Mouse (Mus musculus) neural tube, embryonic 15.5 days (tissue): ENCODE results near the gene Snrpa. TPM values are rescaled to one million over a fixed set of nuclear protein-coding genes. Genes with fewer than 3 reads are reported as not detected.

Experiments used
- ATAC-seq: fragments of 200-750 bp; cut with Nextera tagmentation; 2 replicates; pipeline ENCODE4 v1.8.0; 2017; ENCODE audit warnings: mild to moderate bottlenecking, moderate TSS enrichment, moderate library complexity; ENCODE audit not compliant: low FRiP score
- H3K27ac ChIP-seq: fragments of 300-500 bp; sonication (generic); replicated peaks from 2 replicates; pipeline ENCODE4 v1.5.1; 2015; ENCODE audit warnings: mild to moderate bottlenecking, inconsistent platforms
- H3K27me3 ChIP-seq: fragments of 300-500 bp; sonication (generic); replicated peaks from 2 replicates; pipeline ENCODE4 v1.6.1; 2015; ENCODE audit warnings: inconsistent platforms
- H3K36me3 ChIP-seq: fragments of 300-500 bp; sonication (generic); 2 replicates; pipeline ENCODE4 v1.6.1; 2015; ENCODE audit warnings: inconsistent platforms
- H3K4me1 ChIP-seq: fragments of 300-500 bp; sonication (generic); 2 replicates; pipeline ENCODE4 v1.6.1; 2015; ENCODE audit warnings: inconsistent platforms
- H3K4me2 ChIP-seq: fragments of 300-500 bp; sonication (generic); 2 replicates; pipeline ENCODE4 v1.6.1; 2015; ENCODE audit warnings: inconsistent platforms, mild to moderate bottlenecking, moderate library complexity
- H3K4me3 ChIP-seq: fragments of 300-500 bp; sonication (generic); replicated peaks from 2 replicates; pipeline ENCODE4 v1.5.1; 2015; ENCODE audit warnings: mild to moderate bottlenecking, inconsistent platforms
- H3K9ac ChIP-seq: fragments of 300-500 bp; sonication (generic); replicated peaks from 2 replicates; pipeline ENCODE4 v1.6.1; 2015; ENCODE audit warnings: mild to moderate bottlenecking, inconsistent platforms
- H3K9me3 ChIP-seq: fragments of 300-500 bp; sonication (generic); replicated peaks from 2 replicates; pipeline ENCODE4 v1.6.1; 2016; ENCODE audit warnings: inconsistent platforms
- WGBS: fragments of 180-500 bp; shearing (Covaris S2); methylation state at CpG from one replicate; pipeline ENCODE4 v1.1.7; 2015; ENCODE audit warnings: mixed read lengths; 5-methylcytosine and 5-hydroxymethylcytosine counted together
- polyA plus RNA-seq: library from polyadenylated mRNA; unstranded; fragments of >200 nt; fragmentation: Nextera tagmentation; extraction: Ambion mirVana; gene quantifications from 2 replicates; pipeline ENCODE4 v1.2.1, GENCODE M21; 2015

The Snrpa gene
- polyA plus RNA-seq, 1 experiment from 2014 or later = 176 TPM

- peaks cover 60% of the 10 kb centered on the region for H3K4me1 ChIP-seq
- H3K9ac ChIP-seq = peak overlapping the region; percentile 84
- 1% methylated on average over 8 of the region's 8 CpGs for WGBS
- H3K27me3 ChIP-seq = no peaks in the 10 kb centered on the region
- H3K4me2 ChIP-seq = peak overlapping the region; percentile 88
- peak overlapping the region; percentile 75 for H3K4me3 ChIP-seq
- peak overlapping the region; percentile 99 for H3K27ac ChIP-seq
- H3K9me3 ChIP-seq = no peaks in the 10 kb centered on the region
- ATAC-seq = no peak
- peaks cover 10% of the 10 kb centered on the region; the same call in 1 of the 2 replicates for H3K36me3 ChIP-seq
Measured at GRCm38 (mm10) chr7:27165696-27166095, 30.4 kb downstream of the Snrpa start.

- no peak for ATAC-seq
- no peaks in the 10 kb centered on the region for H3K27me3 ChIP-seq
- peak overlapping the region; percentile 75 for H3K4me3 ChIP-seq
- peak overlapping the region; percentile 99; the same call in 1 of the 2 replicates for H3K27ac ChIP-seq
- peaks cover 66% of the 10 kb centered on the region for H3K4me1 ChIP-seq
- WGBS = 66% methylated on average over 23 of the region's 23 CpGs
- H3K36me3 ChIP-seq = peaks cover 5% of the 10 kb centered on the region; the same call in 1 of the 2 replicates
- H3K4me2 ChIP-seq = peak overlapping the region; percentile 88
- no peaks in the 10 kb centered on the region for H3K9me3 ChIP-seq
- H3K9ac ChIP-seq = peak overlapping the region; percentile 84
Measured at GRCm38 (mm10) chr7:27165007-27165655, 30.9 kb downstream of the Snrpa start.

DNA sequence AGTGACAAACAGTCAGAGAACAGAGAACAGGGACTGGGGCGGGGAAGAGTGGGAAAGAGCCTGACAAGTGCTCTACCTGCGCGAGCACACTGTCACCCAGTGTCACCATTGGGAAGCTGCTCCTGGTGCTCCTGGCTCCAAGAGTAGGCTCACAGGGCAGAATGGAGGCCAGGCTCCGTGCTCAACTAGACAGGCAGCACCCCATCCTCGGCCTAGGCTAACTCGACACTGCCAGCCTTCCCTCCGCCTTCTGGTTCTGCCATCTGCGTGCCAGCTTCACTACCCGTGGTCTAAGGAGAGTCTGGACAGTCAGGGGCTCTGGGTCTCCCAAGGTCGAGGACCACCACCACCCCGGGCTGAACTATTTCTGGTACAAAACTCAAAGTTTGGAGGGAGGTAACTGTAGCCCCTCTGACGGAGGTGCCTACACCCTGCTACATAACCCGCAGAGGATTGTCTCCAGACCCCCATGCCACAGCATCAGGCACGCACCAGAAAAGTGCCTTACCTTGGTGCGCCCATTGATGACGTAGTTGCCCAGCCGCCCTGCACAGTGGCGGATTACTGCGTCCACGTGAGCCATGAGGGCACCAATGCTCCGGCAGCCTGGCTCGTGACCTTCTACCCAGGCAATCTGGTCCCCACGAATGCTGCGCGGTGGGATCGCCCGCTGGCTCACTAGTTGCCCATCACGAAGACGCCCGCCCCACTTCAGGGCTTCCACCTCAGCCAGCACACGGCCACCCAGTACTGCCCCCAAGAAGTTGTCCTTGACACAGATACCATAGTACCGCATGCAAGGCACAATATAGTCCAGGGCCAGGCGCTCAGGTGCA, 31.7 kb downstream of the Snrpa start:
- Histone ChIP-seq H3K27ac (no peak overlapping the region), H3K4me3 (peak overlapping the region; percentile 75), H3K4me2 (peak overlapping the region; percentile 88), H3K4me1 (peaks cover 72% of the 10 kb centered on the region), H3K9ac (peak overlapping the region; percentile 84), H3K27me3 (no peaks in the 10 kb centered on the region), H3K36me3 (peaks cover 9% of the 10 kb centered on the region; the same call in 1 of the 2 replicates), H3K9me3 (no peaks in the 10 kb centered on the region)
- ATAC-seq = no peak
- WGBS = 84% methylated on average over 33 of the region's 33 CpGs

DNA sequence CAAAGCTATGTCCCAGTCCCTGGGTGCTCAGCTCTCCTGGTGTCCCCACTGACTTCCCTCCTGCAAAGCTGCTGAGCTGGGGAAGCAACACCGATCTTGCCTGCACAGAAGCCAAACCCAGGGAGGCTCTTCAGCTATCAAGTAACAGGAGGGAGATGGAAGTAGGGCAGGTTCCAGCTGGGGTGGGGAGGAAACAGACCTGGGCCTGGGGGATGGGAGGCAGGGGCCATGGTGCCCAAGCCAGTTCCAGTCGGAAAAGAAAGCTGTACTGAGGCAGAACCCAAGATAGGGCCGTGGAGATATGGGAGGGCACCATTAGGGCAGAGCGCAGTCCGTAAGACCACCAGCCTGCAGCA, 32.6 kb downstream of the Snrpa start:
- Histone ChIP-seq H3K4me3 (peak overlapping the region; percentile 75), H3K4me1 (peaks cover 72% of the 10 kb centered on the region)

DNA sequence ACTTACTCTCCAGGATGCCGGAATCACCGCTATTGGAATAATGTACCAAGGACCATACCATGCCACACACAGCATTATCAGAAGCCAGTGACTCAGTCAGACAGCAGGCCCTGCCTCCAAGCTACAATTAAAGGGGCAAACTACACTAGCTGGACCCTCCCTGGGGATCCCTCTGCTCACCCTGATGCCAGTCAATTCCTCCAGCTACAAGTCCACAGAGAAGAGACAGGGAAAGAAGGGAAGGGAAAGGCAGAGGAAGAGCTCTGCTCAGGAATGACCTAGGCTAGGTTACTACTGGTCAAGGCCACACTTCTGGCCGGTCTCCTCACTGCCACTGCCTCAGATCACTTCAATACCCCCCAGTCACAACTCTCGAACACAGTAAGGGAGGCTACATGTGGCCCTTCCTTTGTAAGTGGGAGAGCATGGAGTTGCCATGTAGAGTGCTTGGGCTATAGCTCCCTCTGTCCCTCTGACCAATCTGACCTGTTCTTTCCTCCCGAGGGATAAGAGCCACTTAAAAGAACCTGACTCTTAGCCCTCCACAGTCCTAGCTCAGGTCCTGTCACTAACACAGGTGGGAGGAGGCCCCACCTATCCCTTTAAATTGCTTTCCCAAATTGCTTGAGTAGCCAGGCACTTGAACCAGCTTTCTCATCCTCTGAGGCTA, 33.2 kb downstream of the Snrpa start:
- no peak for ATAC-seq
- Histone ChIP-seq H3K9ac (peak overlapping the region; percentile 47), H3K4me2 (peak overlapping the region; percentile 88), H3K27me3 (no peaks in the 10 kb centered on the region), H3K9me3 (no peaks in the 10 kb centered on the region), H3K27ac (no peak overlapping the region), H3K4me3 (peak overlapping the region; percentile 75; the same call in 1 of the 2 replicates), H3K36me3 (peaks cover 22% of the 10 kb centered on the region), H3K4me1 (peaks cover 72% of the 10 kb centered on the region)
- 81% methylated on average over 5 of the region's 5 CpGs for WGBS

More for the DNA sequence above, 32.6 kb downstream of the Snrpa start:
- H3K36me3 ChIP-seq = peaks cover 17% of the 10 kb centered on the region
- peak overlapping the region; percentile 47 for H3K9ac ChIP-seq
- ATAC-seq = no peak
- no peaks in the 10 kb centered on the region for H3K27me3 ChIP-seq
- H3K9me3 ChIP-seq = no peaks in the 10 kb centered on the region
- H3K27ac ChIP-seq = no peak overlapping the region
- peak overlapping the region; percentile 88 for H3K4me2 ChIP-seq
- 76% methylated on average over 5 of the region's 5 CpGs for WGBS

DNA sequence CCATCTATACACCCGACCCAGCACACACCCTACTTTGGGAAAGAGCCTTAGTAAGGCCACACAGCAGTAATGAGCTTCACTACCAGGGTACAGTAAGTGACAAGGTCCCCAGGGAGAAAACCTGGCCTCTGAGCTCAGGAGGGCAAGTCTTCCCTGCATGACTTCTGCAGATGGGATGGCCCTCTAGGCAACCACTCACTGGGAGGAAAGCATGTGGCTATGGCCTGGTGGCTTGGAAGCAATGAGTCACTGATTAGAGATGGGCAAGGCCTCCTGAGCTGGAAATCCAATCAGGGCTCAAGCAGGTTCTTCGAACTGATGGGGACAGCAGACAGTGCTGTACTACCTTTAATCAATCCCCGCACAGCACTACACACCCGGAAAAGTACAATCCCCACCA, 34.3 kb downstream of the Snrpa start:
- no peak overlapping the region for H3K4me3 ChIP-seq
- no peak overlapping the region for H3K9ac ChIP-seq
- no peaks in the 10 kb centered on the region for H3K27me3 ChIP-seq
- H3K4me2 ChIP-seq = no peak overlapping the region; the same call in 1 of the 2 replicates
- no peaks in the 10 kb centered on the region for H3K9me3 ChIP-seq
- no peak for ATAC-seq
- 89% methylated on average over 4 of the region's 4 CpGs for WGBS
- no peak overlapping the region for H3K27ac ChIP-seq
- H3K4me1 ChIP-seq = peaks cover 64% of the 10 kb centered on the region
- peaks cover 30% of the 10 kb centered on the region for H3K36me3 ChIP-seq

DNA sequence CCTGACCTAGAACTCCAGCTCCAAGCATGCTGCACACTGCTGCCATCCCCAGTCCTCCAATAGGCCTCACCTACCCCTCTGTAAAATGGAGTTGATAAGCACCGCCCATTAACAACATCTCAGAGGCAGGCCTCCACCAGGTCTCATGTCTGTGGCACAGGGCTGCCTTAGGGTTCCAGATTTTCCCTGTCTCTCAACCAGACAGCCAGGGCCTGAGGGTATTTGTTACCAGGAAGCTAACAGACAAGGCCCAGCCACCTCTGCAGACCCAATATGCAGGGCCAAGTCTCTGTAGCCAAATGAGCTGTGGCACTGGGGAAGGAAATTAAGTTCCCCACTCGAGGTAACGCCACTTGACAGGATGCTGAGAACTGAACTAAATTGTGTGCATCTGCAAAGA, 35.1 kb downstream of the Snrpa start:
- peaks cover 30% of the 10 kb centered on the region for H3K36me3 ChIP-seq

DNA sequence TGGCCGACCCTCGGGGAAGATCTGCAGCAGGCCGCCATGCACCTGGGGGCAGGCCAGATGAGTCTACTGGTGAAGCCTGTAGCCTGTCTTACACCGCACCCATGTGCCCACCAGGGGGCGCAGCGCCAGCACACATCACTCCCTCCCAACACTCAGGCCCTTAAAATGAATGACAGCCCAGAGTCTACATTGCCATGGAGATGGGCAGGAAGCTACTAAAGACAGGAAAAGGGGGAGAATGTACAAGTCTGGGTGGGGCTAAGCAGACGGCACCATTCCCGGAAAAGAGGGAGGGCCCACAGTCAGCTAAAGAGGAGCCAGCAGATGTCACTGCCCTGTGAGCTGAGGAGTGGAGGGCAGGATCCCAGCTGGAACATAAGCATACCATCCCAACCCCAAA, 36.2 kb downstream of the Snrpa start:
- H3K4me1 ChIP-seq = peaks cover 54% of the 10 kb centered on the region
- no peaks in the 10 kb centered on the region for H3K27me3 ChIP-seq
- peaks cover 30% of the 10 kb centered on the region for H3K36me3 ChIP-seq
- H3K4me3 ChIP-seq = no peak overlapping the region
- ATAC-seq = peak; percentile 84
- 10% methylated on average over 8 of the region's 8 CpGs for WGBS
- H3K9me3 ChIP-seq = no peaks in the 10 kb centered on the region
- H3K27ac ChIP-seq = 0 out of 2 replicates have a peak overlapping the region, but pooled peaks have one; percentile 18
- no peak overlapping the region for H3K9ac ChIP-seq
- peak overlapping the region; percentile 13; the same call in 1 of the 2 replicates for H3K4me2 ChIP-seq

More for the DNA sequence above, 35.1 kb downstream of the Snrpa start:
- H3K9ac ChIP-seq = no peak overlapping the region
- no peak overlapping the region for H3K4me3 ChIP-seq
- no peak for ATAC-seq
- peaks cover 64% of the 10 kb centered on the region for H3K4me1 ChIP-seq
- no peaks in the 10 kb centered on the region for H3K9me3 ChIP-seq
- H3K27me3 ChIP-seq = no peaks in the 10 kb centered on the region
- H3K4me2 ChIP-seq = no peak overlapping the region
- H3K27ac ChIP-seq = no peak overlapping the region
- 96% methylated on average over 3 of the region's 3 CpGs for WGBS

- Histone ChIP-seq H3K9me3 (no peaks in the 10 kb centered on the region), H3K27me3 (no peaks in the 10 kb centered on the region), H3K4me3 (no peak overlapping the region), H3K27ac (no peak overlapping the region), H3K4me2 (no peak overlapping the region), H3K4me1 (peaks cover 48% of the 10 kb centered on the region), H3K36me3 (peaks cover 30% of the 10 kb centered on the region), H3K9ac (no peak overlapping the region)
- 95% methylated on average over 6 of the region's 6 CpGs for WGBS
- ATAC-seq = no peak
Measured at GRCm38 (mm10) chr7:27159256-27159655, 36.8 kb downstream of the Snrpa start.

- WGBS = 95% methylated on average over 9 of the region's 9 CpGs
Measured at GRCm38 (mm10) chr7:27158171-27158570, 37.9 kb downstream of the Snrpa start.

DNA sequence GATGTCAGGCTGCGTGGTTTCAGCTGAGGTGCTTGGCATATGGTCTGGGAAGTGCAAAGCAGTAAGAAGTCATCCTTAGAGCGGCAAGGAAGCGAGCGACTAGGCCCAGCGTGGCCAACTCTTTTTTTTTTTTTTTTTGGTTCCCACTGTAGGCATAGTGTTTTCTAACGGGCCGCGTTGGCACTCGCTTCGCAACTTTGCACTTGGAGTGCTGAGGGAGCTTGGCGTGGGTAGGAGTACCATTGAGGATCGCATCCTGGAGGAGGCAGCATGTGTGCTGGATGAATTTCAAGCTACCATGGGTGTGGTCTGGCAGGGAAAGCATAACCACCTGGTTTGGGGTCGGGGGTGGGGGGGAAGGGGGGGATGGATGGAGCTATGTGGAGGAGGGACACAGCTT, 40.1 kb downstream of the Snrpa start:
- H3K27ac ChIP-seq = no peak overlapping the region
- no peaks in the 10 kb centered on the region for H3K9me3 ChIP-seq
- no peaks in the 10 kb centered on the region for H3K27me3 ChIP-seq
- H3K4me2 ChIP-seq = no peak overlapping the region
- H3K9ac ChIP-seq = no peak overlapping the region
- 85% methylated on average over 13 of the region's 13 CpGs for WGBS
- peaks cover 15% of the 10 kb centered on the region for H3K4me1 ChIP-seq
- peaks cover 26% of the 10 kb centered on the region for H3K36me3 ChIP-seq
- H3K4me3 ChIP-seq = no peak overlapping the region
- no peak for ATAC-seq

More at GRCm38 (mm10) chr7:27158171-27158570, 37.9 kb downstream of the Snrpa start:
- H3K9me3 ChIP-seq = no peaks in the 10 kb centered on the region
- no peak overlapping the region for H3K9ac ChIP-seq
- H3K4me1 ChIP-seq = peaks cover 37% of the 10 kb centered on the region
- ATAC-seq = no peak
- H3K4me2 ChIP-seq = no peak overlapping the region
- H3K36me3 ChIP-seq = peaks cover 30% of the 10 kb centered on the region
- no peaks in the 10 kb centered on the region for H3K27me3 ChIP-seq
- H3K4me3 ChIP-seq = no peak overlapping the region
- H3K27ac ChIP-seq = no peak overlapping the region
